Mouse (Mus musculus) ES-E14 (cell line): ENCODE data around the gene Ankrd17.

Experiments used
- CHD2 ChIP-seq: IDR thresholded peaks from 2 replicates; pipeline ENCODE4 v1.6.1; 2014; ENCODE audit warnings: mild to moderate bottlenecking, low read depth, low read length, inconsistent platforms
- HCFC1 ChIP-seq: IDR thresholded peaks from 2 replicates; pipeline ENCODE4 v1.6.1; 2012; ENCODE audit warnings: low read length, inconsistent platforms, borderline replicate concordance; ENCODE audit not compliant: insufficient read depth
- MAFK ChIP-seq: IDR thresholded peaks from 2 replicates; pipeline ENCODE4 v1.6.1; 2014; ENCODE audit warnings: mild to moderate bottlenecking, low read depth, low read length, inconsistent platforms; ENCODE audit not compliant: insufficient read depth
- ZNF384 ChIP-seq: IDR thresholded peaks from 2 replicates; pipeline ENCODE4 v1.6.1; 2012; ENCODE audit warnings: low read depth, low read length, inconsistent platforms

GRCm38 (mm10) chr5:90339129-90339952 is 27.0 kb downstream of the Ankrd17 start:
- TF ChIP-seq ZNF384 (no peak), MAFK (no peak), HCFC1 (no peak), CHD2 (no peak)
